12 mouse cellular contexts compared by ENCODE assay signal in the genomic region with DNA sequence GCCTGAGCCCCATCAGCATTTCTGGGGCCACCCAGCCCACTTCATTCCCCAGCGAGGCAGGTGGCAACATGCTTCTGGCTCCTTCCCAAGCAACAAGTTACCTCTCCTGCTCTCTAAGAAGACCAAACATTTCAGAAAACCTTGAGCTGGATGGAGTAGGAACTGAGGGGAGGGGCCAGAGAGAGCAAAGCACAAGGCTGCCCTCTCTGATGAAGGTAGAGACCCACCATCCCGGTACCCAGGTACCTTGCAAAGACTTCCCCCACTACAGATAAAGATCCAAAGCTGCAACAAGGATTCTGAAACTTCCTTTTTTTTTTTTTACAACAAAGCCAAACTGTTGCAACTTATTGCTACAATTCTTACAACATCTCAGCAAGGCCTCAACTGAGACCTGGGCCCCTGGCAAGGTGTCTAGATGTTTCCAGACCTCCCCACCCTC. TPM values are rescaled to one million over a fixed set of nuclear protein-coding genes. Genes with fewer than 3 reads are reported as not detected.
DNase-seq lines count a peak whose midpoint lies in the region; ATAC-seq and TF ChIP-seq lines count a peak whose summit lies in the region.
"Had no signal": no experiment of that assay in that cellular context is flagged by ENCODE, and none has a peak within 500 bp of the region (broad histone marks: within the 10 kb centered on the region; RNA-seq: fewer than 3 reads in every experiment).

No protein-coding gene starts in this region.

- WGBS in kidney, embryonic 16.5 days, result 74% methylated on average over 2 of the region's 2 CpGs
- 76% methylated on average over 2 of the region's 2 CpGs for WGBS in embryonic facial prominence, embryonic 14.5 days
- WGBS in forebrain, embryonic 15.5 days, result 93% methylated on average over 2 of the region's 2 CpGs

- ATAC-seq in kidney, embryonic 16.5 days (ENCODE audit: low FRiP score, low TSS enrichment), result no peak
- no peak for ATAC-seq in G1E (ENCODE audit: extremely low read depth, insufficient number of reproducible peaks, low FRiP score, poor library complexity, severe bottlenecking)
- peak; percentile 48; the same call in 1 of the 2 replicates for ATAC-seq in embryonic facial prominence, embryonic 14.5 days (ENCODE audit: low read depth)
- ATAC-seq in megakaryocyte, adult 5-6 weeks (ENCODE audit: poor library complexity, severe bottlenecking), result peak; percentile 58
- ATAC-seq in forebrain, embryonic 15.5 days (replicated peaks), result no peak

- H3K36me3 ChIP-seq in kidney, embryonic 16.5 days (ENCODE audit: insufficient read depth, low read length), result peaks cover 7% of the 10 kb centered on the region; the same call in 1 of the 2 replicates
- H3K36me3 ChIP-seq in G1E (replicated peaks), result peaks cover 92% of the 10 kb centered on the region
- 0 out of 2 replicates have a peak, but pooled peaks cover 5% of the 10 kb centered on the region for H3K36me3 ChIP-seq in embryonic facial prominence, embryonic 14.5 days (ENCODE audit: control insufficient read depth, insufficient read depth, low read length)
- H3K36me3 ChIP-seq in forebrain, embryonic 15.5 days, result no peaks in the 10 kb centered on the region

- no peak for DNase-seq in kidney, adult 18-20 months
- no peak for DNase-seq in G1E (ENCODE audit: low spot score)
- peak; percentile 81 for DNase-seq in embryonic facial prominence, embryonic 14.5 days (ENCODE audit: low spot score)
- no peak for DNase-seq in ovary, postnatal 10 days (ENCODE audit: low spot score)
- DNase-seq in spleen, postnatal 14 days (ENCODE audit: low spot score in 2 of 2), result no peak
- DNase-seq: adrenal gland, postnatal 10 days; gastrocnemius, postnatal 36 days had no signal

- peak overlapping the region; percentile 62 for H3K27ac ChIP-seq in kidney, embryonic 16.5 days (ENCODE audit: low read length)
- H3K27ac ChIP-seq in embryonic facial prominence, embryonic 14.5 days (replicated peaks; ENCODE audit: low read depth, low read length), result 0 out of 2 replicates have a peak overlapping the region, but pooled peaks have one; percentile 6
- no peak overlapping the region for H3K27ac ChIP-seq in forebrain, embryonic 15.5 days (replicated peaks)
- H3K27ac ChIP-seq: hindbrain, embryonic 10.5 days had no signal

- H3K4me2 ChIP-seq in kidney, embryonic 16.5 days (replicated peaks; ENCODE audit: low read depth, low read length), result no peak overlapping the region
- H3K4me2 ChIP-seq in embryonic facial prominence, embryonic 14.5 days (ENCODE audit: low read depth, low read length), result no peak overlapping the region
- H3K4me2 ChIP-seq in forebrain, embryonic 15.5 days (replicated peaks), result no peak overlapping the region

- H3K27me3 ChIP-seq in kidney, embryonic 16.5 days (ENCODE audit: insufficient read depth, low read length), result no peaks in the 10 kb centered on the region
- H3K27me3 ChIP-seq in G1E (ENCODE audit: insufficient read depth, low read length), result no peaks in the 10 kb centered on the region
- no peaks in the 10 kb centered on the region for H3K27me3 ChIP-seq in embryonic facial prominence, embryonic 14.5 days (replicated peaks; ENCODE audit: control insufficient read depth, insufficient read depth, low read length)
- H3K27me3 ChIP-seq in forebrain, embryonic 15.5 days, result no peaks in the 10 kb centered on the region

- no peak for TF ChIP-seq CTCF in G1E (IDR thresholded peaks at IDR 0.05; ENCODE audit: low read depth, low read length)

- H3K9ac ChIP-seq in kidney, embryonic 16.5 days (replicated peaks; ENCODE audit: low read length), result no peak overlapping the region
- no peak overlapping the region for H3K9ac ChIP-seq in embryonic facial prominence, embryonic 14.5 days (ENCODE audit: low read depth, low read length)
- no peak overlapping the region for H3K9ac ChIP-seq in forebrain, embryonic 15.5 days (replicated peaks)

- H3K9me3 ChIP-seq in kidney, embryonic 16.5 days (ENCODE audit: low read length), result no peaks in the 10 kb centered on the region
- H3K9me3 ChIP-seq in G1E (replicated peaks), result no peaks in the 10 kb centered on the region
- H3K9me3 ChIP-seq in embryonic facial prominence, embryonic 14.5 days (ENCODE audit: control insufficient read depth, low read length), result no peaks in the 10 kb centered on the region
- no peaks in the 10 kb centered on the region for H3K9me3 ChIP-seq in forebrain, embryonic 15.5 days
- H3K9me3 ChIP-seq: hindbrain, embryonic 10.5 days had no signal

- no peak overlapping the region for H3K4me3 ChIP-seq in kidney, embryonic 16.5 days (ENCODE audit: low read length)
- H3K4me3 ChIP-seq in G1E (ENCODE audit: low read depth, low read length), result peak overlapping the region; percentile 42; the same call in 1 of the 2 replicates
- H3K4me3 ChIP-seq in embryonic facial prominence, embryonic 14.5 days (ENCODE audit: low read depth, low read length), result no peak overlapping the region
- H3K4me3 ChIP-seq in forebrain, embryonic 15.5 days, result no peak overlapping the region
- H3K4me3 ChIP-seq: erythroblast, embryonic 14.5 days; hindbrain, embryonic 10.5 days had no signal

- peaks cover 87% of the 10 kb centered on the region for H3K4me1 ChIP-seq in kidney, embryonic 16.5 days (ENCODE audit: insufficient read depth, low read length)
- H3K4me1 ChIP-seq in G1E (ENCODE audit: insufficient read depth, low read depth, low read length), result peaks cover 88% of the 10 kb centered on the region
- H3K4me1 ChIP-seq in embryonic facial prominence, embryonic 14.5 days (ENCODE audit: control insufficient read depth, insufficient read depth, low read length), result peaks cover 20% of the 10 kb centered on the region
- peaks cover 17% of the 10 kb centered on the region for H3K4me1 ChIP-seq in forebrain, embryonic 15.5 days

RNA-seq across cellular contexts. Expression of a gene that starts 10.8 kb away (rescaled TPM):
- 55.4 and 64.5 TPM in 2 replicates for polyA plus RNA-seq in kidney, embryonic 16.5 days (2015; fragmentation: Nextera tagmentation; extraction: Ambion mirVana)
- total RNA-seq in G1E (2014; fragmentation: Nextera tagmentation), result 151 and 171 TPM in 2 replicates
- total RNA-seq in G1E (2017), result 94.4 and 132 TPM in 2 replicates
- polyA plus RNA-seq in G1E (2012), result 197 and 198 TPM in 2 replicates
- polyA plus RNA-seq in embryonic facial prominence, embryonic 14.5 days (2014; fragmentation: Nextera tagmentation; extraction: Ambion mirVana), result 48.8 and 53.7 TPM in 2 replicates
- total RNA-seq in megakaryocyte, adult 5-6 weeks (2015), result 464 and 549 TPM in 2 replicates
- 759 and 878 TPM in 2 replicates for total RNA-seq in megakaryocyte, adult 5-6 weeks (2017)
- 12.3 and 12.4 TPM in 2 replicates for polyA plus RNA-seq in forebrain, embryonic 15.5 days (2015; fragmentation: Nextera tagmentation; extraction: Ambion mirVana)

Comparison
In these comparisons a context has a peak if more than half of its experiments do, and no peak if none do; other contexts are left out.
1. ATAC-seq: peak in embryonic facial prominence, embryonic 14.5 days (single experiment) and megakaryocyte, adult 5-6 weeks (single experiment); none in kidney, embryonic 16.5 days (single experiment), G1E (single experiment) and forebrain, embryonic 15.5 days (single experiment).